Mouse (Mus musculus): ENCODE measurements at regions not wholly inside any gene's neighbourhood (a gene's known extent, or its start where the extent isn't known, plus 50 kb on each side); places are given as distances from the start of the nearest gene placed in this dataset.

GRCm38 (mm10) chr8:103270815-103271553, 485.5 kb upstream of the Cdh11 start:
- no peaks in the 10 kb centered on the region for H3K4me1 ChIP-seq (ENCODE audit: control insufficient read depth, low read depth, low read length)
- no peak overlapping the region for H3K9ac ChIP-seq (ENCODE audit: low read depth, low read length)
- no peaks in the 10 kb centered on the region for H3K27me3 ChIP-seq (ENCODE audit: control insufficient read depth, insufficient read depth, low read depth, low read length)
- no peaks in the 10 kb centered on the region for H3K36me3 ChIP-seq (ENCODE audit: control insufficient read depth, insufficient read depth)
- H3K9me3 ChIP-seq (replicated peaks; ENCODE audit: control insufficient read depth, low read length) = no peaks in the 10 kb centered on the region
- WGBS (ENCODE audit: insufficient replicate concordance) = 67% methylated on average over 9 of the region's 9 CpGs
- ATAC-seq (ENCODE audit: low read depth) = no peak
- H3K4me2 ChIP-seq (ENCODE audit: low read depth, low read length) = no peak overlapping the region
- no peak overlapping the region for H3K27ac ChIP-seq (ENCODE audit: low read length)
- H3K4me3 ChIP-seq (ENCODE audit: low read depth, low read length) = no peak overlapping the region

- Histone ChIP-seq H3K9me3 (replicated peaks; ENCODE audit: control insufficient read depth, low read length) (no peaks in the 10 kb centered on the region), H3K4me3 (ENCODE audit: low read depth, low read length) (no peak overlapping the region), H3K36me3 (ENCODE audit: control insufficient read depth, insufficient read depth) (no peaks in the 10 kb centered on the region), H3K27ac (ENCODE audit: low read length) (no peak overlapping the region), H3K4me1 (ENCODE audit: control insufficient read depth, low read depth, low read length) (no peaks in the 10 kb centered on the region), H3K9ac (ENCODE audit: low read depth, low read length) (no peak overlapping the region), H3K27me3 (ENCODE audit: control insufficient read depth, insufficient read depth, low read depth, low read length) (no peaks in the 10 kb centered on the region), H3K4me2 (ENCODE audit: low read depth, low read length) (no peak overlapping the region)
- 27% methylated on average over 5 of the region's 5 CpGs for WGBS (ENCODE audit: insufficient replicate concordance)
- no peak for ATAC-seq (ENCODE audit: low read depth)
Measured at GRCm38 (mm10) chr8:103272305-103273079, 487.1 kb upstream of the Cdh11 start.

- no peaks in the 10 kb centered on the region for H3K4me1 ChIP-seq (ENCODE audit: control insufficient read depth, low read depth, low read length)
- H3K27me3 ChIP-seq (ENCODE audit: control insufficient read depth, insufficient read depth, low read depth, low read length) = no peaks in the 10 kb centered on the region
- H3K9me3 ChIP-seq (replicated peaks; ENCODE audit: control insufficient read depth, low read length) = no peaks in the 10 kb centered on the region
- H3K27ac ChIP-seq (ENCODE audit: low read length) = no peak overlapping the region
- WGBS (ENCODE audit: insufficient replicate concordance) = 57% methylated on average over 2 of the region's 2 CpGs
- no peaks in the 10 kb centered on the region for H3K36me3 ChIP-seq (ENCODE audit: control insufficient read depth, insufficient read depth)
- no peak overlapping the region for H3K4me2 ChIP-seq (ENCODE audit: low read depth, low read length)
- no peak overlapping the region for H3K4me3 ChIP-seq (ENCODE audit: low read depth, low read length)
- H3K9ac ChIP-seq (ENCODE audit: low read depth, low read length) = no peak overlapping the region
- no peak for ATAC-seq (ENCODE audit: low read depth)
Measured at GRCm38 (mm10) chr8:103273476-103273875, 488.0 kb upstream of the Cdh11 start.

GRCm38 (mm10) chr8:103281801-103282200, 496.4 kb upstream of the Cdh11 start:
- WGBS (ENCODE audit: insufficient replicate concordance) = 35% methylated on average over 1 of the region's 1 CpGs
- ATAC-seq (ENCODE audit: low read depth) = no peak
- Histone ChIP-seq H3K27me3 (ENCODE audit: control insufficient read depth, insufficient read depth, low read depth, low read length) (no peaks in the 10 kb centered on the region), H3K9me3 (replicated peaks; ENCODE audit: control insufficient read depth, low read length) (no peaks in the 10 kb centered on the region), H3K4me3 (ENCODE audit: low read depth, low read length) (no peak overlapping the region), H3K9ac (ENCODE audit: low read depth, low read length) (no peak overlapping the region), H3K4me1 (ENCODE audit: control insufficient read depth, low read depth, low read length) (no peaks in the 10 kb centered on the region), H3K36me3 (ENCODE audit: control insufficient read depth, insufficient read depth) (no peaks in the 10 kb centered on the region), H3K27ac (ENCODE audit: low read length) (no peak overlapping the region), H3K4me2 (ENCODE audit: low read depth, low read length) (no peak overlapping the region)

- Histone ChIP-seq H3K27ac (ENCODE audit: low read length) (no peak overlapping the region), H3K9ac (ENCODE audit: low read depth, low read length) (no peak overlapping the region), H3K4me3 (ENCODE audit: low read depth, low read length) (no peak overlapping the region), H3K36me3 (ENCODE audit: control insufficient read depth, insufficient read depth) (no peaks in the 10 kb centered on the region), H3K4me1 (ENCODE audit: control insufficient read depth, low read depth, low read length) (no peaks in the 10 kb centered on the region), H3K27me3 (ENCODE audit: control insufficient read depth, insufficient read depth, low read depth, low read length) (no peaks in the 10 kb centered on the region), H3K9me3 (replicated peaks; ENCODE audit: control insufficient read depth, low read length) (no peaks in the 10 kb centered on the region), H3K4me2 (ENCODE audit: low read depth, low read length) (no peak overlapping the region)
- 71% methylated on average over 12 of the region's 12 CpGs for WGBS (ENCODE audit: insufficient replicate concordance)
- no peak for ATAC-seq (ENCODE audit: low read depth)
Measured at GRCm38 (mm10) chr8:103288561-103288974, 503.1 kb upstream of the Cdh11 start.

GRCm38 (mm10) chr8:103292896-103293295, 507.5 kb upstream of the Cdh11 start:
- no peak overlapping the region for H3K9ac ChIP-seq (ENCODE audit: low read depth, low read length)
- H3K9me3 ChIP-seq (replicated peaks; ENCODE audit: control insufficient read depth, low read length) = no peaks in the 10 kb centered on the region
- no peak overlapping the region for H3K4me3 ChIP-seq (ENCODE audit: low read depth, low read length)
- no peaks in the 10 kb centered on the region for H3K27me3 ChIP-seq (ENCODE audit: control insufficient read depth, insufficient read depth, low read depth, low read length)
- no peaks in the 10 kb centered on the region for H3K4me1 ChIP-seq (ENCODE audit: control insufficient read depth, low read depth, low read length)
- no peaks in the 10 kb centered on the region for H3K36me3 ChIP-seq (ENCODE audit: control insufficient read depth, insufficient read depth)
- H3K4me2 ChIP-seq (ENCODE audit: low read depth, low read length) = no peak overlapping the region
- 55% methylated on average over 2 of the region's 2 CpGs for WGBS (ENCODE audit: insufficient replicate concordance)
- ATAC-seq (ENCODE audit: low read depth) = no peak
- no peak overlapping the region for H3K27ac ChIP-seq (ENCODE audit: low read length)

- ATAC-seq (ENCODE audit: low read depth) = no peak
- 36% methylated on average over 1 of the region's 1 CpGs for WGBS (ENCODE audit: insufficient replicate concordance)
- Histone ChIP-seq H3K36me3 (ENCODE audit: control insufficient read depth, insufficient read depth) (no peaks in the 10 kb centered on the region), H3K4me2 (ENCODE audit: low read depth, low read length) (no peak overlapping the region), H3K27me3 (ENCODE audit: control insufficient read depth, insufficient read depth, low read depth, low read length) (no peaks in the 10 kb centered on the region), H3K27ac (ENCODE audit: low read length) (no peak overlapping the region), H3K9me3 (replicated peaks; ENCODE audit: control insufficient read depth, low read length) (no peaks in the 10 kb centered on the region), H3K9ac (ENCODE audit: low read depth, low read length) (no peak overlapping the region), H3K4me1 (ENCODE audit: control insufficient read depth, low read depth, low read length) (no peaks in the 10 kb centered on the region), H3K4me3 (ENCODE audit: low read depth, low read length) (no peak overlapping the region)
Measured at GRCm38 (mm10) chr8:103306476-103307183, 521.2 kb upstream of the Cdh11 start.

GRCm38 (mm10) chr8:103313576-103313975, 528.1 kb upstream of the Cdh11 start:
- no peaks in the 10 kb centered on the region for H3K36me3 ChIP-seq (ENCODE audit: control insufficient read depth, insufficient read depth)
- no peak overlapping the region for H3K27ac ChIP-seq (ENCODE audit: low read length)
- no peak overlapping the region for H3K4me2 ChIP-seq (ENCODE audit: low read depth, low read length)
- H3K9ac ChIP-seq (ENCODE audit: low read depth, low read length) = no peak overlapping the region
- no peaks in the 10 kb centered on the region for H3K9me3 ChIP-seq (replicated peaks; ENCODE audit: control insufficient read depth, low read length)
- WGBS (ENCODE audit: insufficient replicate concordance) = 31% methylated on average over 1 of the region's 1 CpGs
- no peak overlapping the region for H3K4me3 ChIP-seq (ENCODE audit: low read depth, low read length)
- H3K27me3 ChIP-seq (ENCODE audit: control insufficient read depth, insufficient read depth, low read depth, low read length) = no peaks in the 10 kb centered on the region
- ATAC-seq (ENCODE audit: low read depth) = no peak
- H3K4me1 ChIP-seq (ENCODE audit: control insufficient read depth, low read depth, low read length) = no peaks in the 10 kb centered on the region
